Mouse (Mus musculus) megakaryocyte-erythroid progenitor cell, adult 5-6 weeks (primary cell): ENCODE data around the gene Gm47955. TPM values are rescaled to one million over a fixed set of nuclear protein-coding genes. Genes with fewer than 3 reads are reported as not detected.
"Not testable (repeated sequence)": the region's sequence is repeated elsewhere in the genome, so short reads cannot be mapped to it uniquely, and the experiment has no call there.

Experiments
- ATAC-seq: replicated peaks from 2 replicates; pipeline ENCODE4 v1.8.0; 2016; ENCODE audit warnings: mild to moderate bottlenecking, inconsistent platforms; ENCODE audit not compliant: severe bottlenecking, poor library complexity, low FRiP score, low TSS enrichment
- total RNA-seq, 2 experiments: library from RNA; stranded (forward) in 1 of 2; stranded (reverse) in 1 of 2; fragments of 200-1000, 215-1000 nt in 1 of 2; fragments of >200 nt in 1 of 2; fragmentation: Nextera tagmentation in 1 of 2; gene quantifications; 2 replicates each; pipeline ENCODE4 v1.2.3; 2014 to 2017

The Gm47955 gene
- not detected in 2 replicates for total RNA-seq (2014; fragmentation: Nextera tagmentation)
- not detected in 2 replicates for total RNA-seq (2017)

- no peak for ATAC-seq
These were observed at the start of gene Gm47955 for GRCm38 (mm10) chr1:82959870-82960385. TSS of gene Gm47955 (plus strand) at chr1:82960286.

GRCm38 (mm10) chr1:82913025-82913424, 47.1 kb upstream of the Gm47955 start, which contains the start of gene A030005L19Rik:
TSS of gene A030005L19Rik (plus strand) at chr1:82913325.
- ATAC-seq: no peak

- ATAC-seq: not testable (repeated sequence)
These were observed 46.7 kb upstream of the Gm47955 start for GRCm38 (mm10) chr1:82913434-82913833.

- ATAC-seq: no peak
These were observed 35.4 kb upstream of the Gm47955 start, which contains the start of gene A030014E15Rik for GRCm38 (mm10) chr1:82924650-82925049. TSS of gene A030014E15Rik (plus strand) at chr1:82924917.

GRCm38 (mm10) chr1:82930558-82930957, 29.5 kb upstream of the Gm47955 start:
- not testable (repeated sequence) for ATAC-seq

- ATAC-seq: not testable (repeated sequence)
These were observed 28.8 kb upstream of the Gm47955 start, which contains the start of gene Gm6217 for GRCm38 (mm10) chr1:82931326-82931725. TSS of gene Gm6217 (minus strand) at chr1:82931399.

- ATAC-seq: no peak
These were observed 21.4 kb upstream of the Gm47955 start for GRCm38 (mm10) chr1:82938666-82939065.

GRCm38 (mm10) chr1:82942505-82942904, 17.6 kb upstream of the Gm47955 start:
- ATAC-seq: not testable (repeated sequence)

GRCm38 (mm10) chr1:82943295-82943694, 16.8 kb upstream of the Gm47955 start, which contains the start of gene A030003K21Rik:
TSS of gene A030003K21Rik (minus strand) at chr1:82943388.
- not testable (repeated sequence) for ATAC-seq

- not testable (repeated sequence) for ATAC-seq
These were observed 14.1 kb upstream of the Gm47955 start for GRCm38 (mm10) chr1:82946029-82946428.

- ATAC-seq: no peak
These were observed 11.5 kb upstream of the Gm47955 start for GRCm38 (mm10) chr1:82948601-82949000.

GRCm38 (mm10) chr1:82955913-82956312, 4.2 kb upstream of the Gm47955 start, which contains the start of gene Gm7544:
TSS of gene Gm7544 (minus strand) at chr1:82956013.
- not testable (repeated sequence) for ATAC-seq

- ATAC-seq: no peak
These were observed 6.3 kb downstream of the Gm47955 start for GRCm38 (mm10) chr1:82966413-82966812.

- no peak for ATAC-seq
These were observed 12.0 kb downstream of the Gm47955 start for GRCm38 (mm10) chr1:82972046-82972445.

GRCm38 (mm10) chr1:82973244-82973643, 13.2 kb downstream of the Gm47955 start:
- ATAC-seq: no peak

- no peak for ATAC-seq
These were observed 13.8 kb downstream of the Gm47955 start for GRCm38 (mm10) chr1:82973901-82974300.

- no peak for ATAC-seq
These were observed 14.3 kb downstream of the Gm47955 start for GRCm38 (mm10) chr1:82974342-82974741.

- ATAC-seq: no peak
These were observed 15.7 kb downstream of the Gm47955 start for GRCm38 (mm10) chr1:82975750-82976149.

- ATAC-seq: no peak
These were observed 17.8 kb downstream of the Gm47955 start for GRCm38 (mm10) chr1:82977840-82978239.

- no peak for ATAC-seq
These were observed 26.7 kb downstream of the Gm47955 start for GRCm38 (mm10) chr1:82986738-82987137.

GRCm38 (mm10) chr1:82987530-82988198, 27.6 kb downstream of the Gm47955 start:
- peak; percentile 63; the same call in 1 of the 2 replicates for ATAC-seq
